Mouse (Mus musculus) thymus, adult 2 months (tissue): ENCODE data around the gene Calm1.

Source experiments
- CTCF ChIP-seq: fragments of 200-500 bp; IDR thresholded peaks from 2 replicates; pipeline ENCODE4 v1.5.1; 2012; ENCODE audit warnings: mild to moderate bottlenecking, control low read depth, low read length, moderate library complexity, borderline replicate concordance; ENCODE audit not compliant: control insufficient read depth, poor library complexity, insufficient read depth; ENCODE audit errors: extremely low read depth
- POLR2A ChIP-seq: fragments of 200-500 bp; IDR thresholded peaks from 2 replicates; pipeline ENCODE4 v1.6.1; 2012; ENCODE audit warnings: mild to moderate bottlenecking, low read length, control low read depth, moderate library complexity; ENCODE audit not compliant: control insufficient read depth, poor library complexity, insufficient read depth; ENCODE audit errors: extremely low read depth

GRCm38 (mm10) chr12:100254471-100254870, 55.2 kb downstream of the Calm1 start:
- TF ChIP-seq POLR2A (no peak), CTCF (no peak)
